Mouse (Mus musculus) adrenal gland, adult (tissue): ENCODE results near the gene E2f6.

ENCODE experiments used
- DNase-seq, 2 experiments: peaks; one replicate each; pipeline ENCODE4 v3.0.0; 2022 to 2023; ENCODE audit warnings: low spot score in 1 of 2; ENCODE audit not compliant: inconsistent age in 2 of 2

Gene E2f6

GRCm38 (mm10) chr12:16810525-16811431 lies at the start of gene E2f6:
E2f6 (plus strand) TSS chr12:16810963.
- DNase-seq, result peak; percentile 87 to 96

DNA sequence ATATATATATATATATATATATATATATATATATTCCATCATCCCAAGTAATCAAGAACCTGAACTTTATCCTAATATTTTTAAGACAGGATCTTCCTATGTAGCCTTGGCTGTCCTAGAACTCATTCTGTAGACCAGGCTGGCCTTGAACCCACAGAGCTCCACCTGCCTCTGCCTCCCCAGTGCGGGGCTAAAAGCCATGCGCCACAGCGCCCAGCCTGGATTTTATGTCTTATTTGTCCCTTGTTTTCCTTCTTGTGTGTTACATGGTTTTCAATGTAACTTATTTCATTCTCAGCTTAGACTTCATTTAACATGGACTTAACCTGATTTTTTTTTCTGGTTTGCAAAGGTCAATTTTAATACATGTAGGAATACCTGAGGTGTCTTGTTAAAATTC lies 49.3 kb upstream of the E2f6 start:
- no peak for DNase-seq

- DNase-seq, result peak in 1 of 2 experiments; percentile 60
Observed at GRCm38 (mm10) chr12:16763649-16764422, 46.9 kb upstream of the E2f6 start.

DNA sequence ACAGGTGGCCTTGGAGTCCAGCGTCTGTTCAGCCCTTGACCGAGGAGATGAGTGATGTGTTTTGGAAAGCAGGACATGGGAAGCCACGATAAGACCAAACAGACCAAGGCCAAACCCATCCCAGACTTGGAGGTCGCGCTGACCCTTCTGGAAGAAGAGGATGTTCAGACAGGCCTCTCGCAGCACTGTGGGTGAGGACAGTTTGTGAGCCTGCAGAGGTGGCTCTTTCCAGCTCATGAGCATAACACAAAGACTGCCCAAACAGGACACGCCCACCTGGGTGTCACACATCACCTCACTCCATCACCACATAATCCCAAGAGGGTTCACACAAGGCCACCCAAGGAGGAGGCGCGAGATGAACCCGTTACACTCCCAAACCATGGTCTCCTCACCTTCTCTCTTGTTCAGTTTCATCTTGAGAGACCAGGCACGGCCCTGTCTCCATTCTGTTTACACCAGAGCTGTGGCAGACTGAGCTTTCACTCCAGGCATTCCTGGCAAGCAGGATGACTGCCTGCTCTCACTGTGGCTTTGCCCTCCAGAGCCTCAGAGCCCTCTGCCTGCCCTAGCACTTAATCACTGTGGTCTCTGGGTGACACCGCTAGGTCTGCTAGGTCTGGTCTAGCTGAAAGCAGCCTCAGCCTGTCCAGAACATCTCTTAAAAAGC lies 45.9 kb upstream of the E2f6 start:
- peak; percentile 92 to 94 for DNase-seq

DNA sequence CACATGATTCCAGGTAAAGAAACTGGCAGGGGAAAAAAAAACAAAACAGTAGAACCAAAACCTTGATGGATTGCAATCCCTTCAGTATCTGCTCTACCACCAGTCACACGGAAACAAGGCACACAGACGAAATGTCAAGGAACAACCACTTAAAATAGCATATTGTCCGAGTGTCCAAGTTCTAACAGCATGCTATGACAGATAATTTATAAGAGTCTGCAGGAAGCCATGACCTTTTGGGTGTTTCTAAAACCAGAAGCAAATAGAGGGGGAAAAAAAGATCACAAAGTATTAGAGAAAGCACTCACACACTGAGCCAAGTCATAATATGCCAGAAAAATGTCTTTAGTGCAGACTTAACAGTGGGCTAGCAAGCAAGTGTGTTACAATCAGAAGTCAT lies 42.5 kb upstream of the E2f6 start:
- peak in 1 of 2 experiments; percentile 80 for DNase-seq

GRCm38 (mm10) chr12:16768711-16769110 lies 42.1 kb upstream of the E2f6 start:
- DNase-seq, result peak in 1 of 2 experiments; percentile 63

- DNase-seq, result peak in 1 of 2 experiments; percentile 53
Observed at GRCm38 (mm10) chr12:16769601-16770165, 41.1 kb upstream of the E2f6 start.

DNA sequence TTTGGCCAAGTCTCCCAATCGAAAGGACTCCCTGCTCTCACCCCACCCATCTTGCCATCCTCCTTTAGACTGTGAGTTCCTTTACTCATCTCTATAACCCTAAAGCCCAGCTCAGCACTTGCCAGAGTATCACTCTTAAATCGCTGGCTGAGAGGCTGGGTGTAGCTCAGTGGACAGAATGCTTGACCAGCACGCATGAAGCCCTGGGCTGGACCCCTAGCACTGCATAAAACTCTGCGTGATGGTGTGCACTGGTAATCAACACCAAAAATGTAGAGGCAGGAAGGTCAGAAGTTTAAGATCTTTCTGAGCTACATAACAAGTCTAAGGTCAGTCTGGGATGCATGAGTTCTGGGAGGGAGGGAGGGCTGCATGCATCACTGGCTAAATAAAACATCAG lies 36.2 kb upstream of the E2f6 start:
- DNase-seq, result no peak

DNA sequence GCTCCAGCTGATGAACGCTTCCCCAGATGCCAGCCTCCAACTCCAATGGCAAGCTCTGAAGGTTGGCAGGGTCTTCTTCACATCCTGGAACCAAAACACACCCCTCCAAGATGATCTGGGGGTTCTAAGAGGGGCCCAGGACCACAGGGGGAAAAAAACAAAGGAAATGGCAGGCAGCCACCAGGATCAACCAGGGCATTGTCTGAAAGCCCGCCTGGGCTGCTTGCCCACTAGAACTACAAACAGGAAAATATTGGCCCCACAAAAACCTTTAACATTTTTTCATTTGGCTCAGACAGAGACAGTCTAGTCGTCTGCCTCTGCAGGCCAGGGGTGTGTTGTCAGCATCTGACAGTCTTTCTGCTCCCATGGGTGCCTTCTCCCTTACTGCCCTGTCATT lies 35.4 kb upstream of the E2f6 start:
- DNase-seq, result no peak

DNA sequence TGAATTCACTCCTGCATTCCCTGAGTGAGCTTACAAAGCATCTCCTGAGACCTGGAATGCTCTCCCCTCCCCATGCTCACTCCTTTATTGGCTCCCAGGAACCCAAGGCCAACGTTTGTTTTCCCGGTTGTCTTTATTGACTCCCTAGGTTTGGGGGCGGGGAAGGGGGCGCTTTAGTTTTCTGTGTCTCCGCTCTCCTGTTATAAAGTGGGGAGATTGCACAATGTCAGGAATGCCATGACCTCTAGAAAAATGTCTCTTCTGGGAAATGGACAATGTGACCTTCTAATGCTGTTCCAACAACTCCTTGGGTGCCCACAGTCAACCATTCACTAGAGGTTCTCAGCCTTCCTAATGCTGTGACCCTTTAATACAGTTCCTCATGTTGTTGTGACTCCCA lies 32.2 kb upstream of the E2f6 start:
- DNase-seq, result peak in 1 of 2 experiments; percentile 75

DNA sequence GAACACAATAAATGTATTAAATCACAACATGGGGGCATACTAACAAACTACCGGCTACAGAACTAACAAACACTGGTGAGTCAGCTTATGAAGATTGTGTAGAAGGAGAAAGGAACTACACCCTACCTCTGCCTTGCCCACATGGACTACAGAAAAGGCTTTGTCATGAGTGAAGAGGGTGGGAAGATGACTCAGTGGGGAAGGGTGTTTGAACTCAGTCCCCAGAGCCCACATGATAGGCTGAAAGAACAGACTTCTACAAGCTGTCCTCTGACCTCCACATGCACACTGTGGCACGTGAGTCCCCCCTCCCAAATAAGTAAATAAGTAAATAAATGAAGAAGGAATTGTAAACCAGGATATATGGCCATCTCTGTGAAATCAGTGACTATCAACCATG lies 31.6 kb upstream of the E2f6 start:
- peak in 1 of 2 experiments; percentile 63 for DNase-seq

DNA sequence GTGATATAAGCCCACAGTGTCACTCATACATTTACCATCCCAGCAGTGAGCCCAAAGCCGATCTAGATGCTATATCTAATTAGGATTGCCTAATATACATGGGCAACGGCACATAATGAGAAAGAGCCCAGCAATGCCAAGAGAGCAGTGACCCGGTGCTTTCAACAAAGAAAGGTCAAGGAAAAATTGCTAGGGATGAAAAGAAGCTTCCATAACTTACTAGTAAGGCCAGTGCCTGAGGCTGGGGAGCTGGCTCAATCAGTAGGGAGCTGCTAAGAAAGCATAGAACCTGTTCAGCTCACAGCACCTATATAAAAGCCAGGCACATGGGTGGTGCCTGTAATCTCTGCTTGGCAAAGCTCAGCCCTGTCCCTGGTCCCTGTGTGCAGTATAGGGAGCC lies 30.4 kb upstream of the E2f6 start:
- peak in 1 of 2 experiments; percentile 71 for DNase-seq

DNA sequence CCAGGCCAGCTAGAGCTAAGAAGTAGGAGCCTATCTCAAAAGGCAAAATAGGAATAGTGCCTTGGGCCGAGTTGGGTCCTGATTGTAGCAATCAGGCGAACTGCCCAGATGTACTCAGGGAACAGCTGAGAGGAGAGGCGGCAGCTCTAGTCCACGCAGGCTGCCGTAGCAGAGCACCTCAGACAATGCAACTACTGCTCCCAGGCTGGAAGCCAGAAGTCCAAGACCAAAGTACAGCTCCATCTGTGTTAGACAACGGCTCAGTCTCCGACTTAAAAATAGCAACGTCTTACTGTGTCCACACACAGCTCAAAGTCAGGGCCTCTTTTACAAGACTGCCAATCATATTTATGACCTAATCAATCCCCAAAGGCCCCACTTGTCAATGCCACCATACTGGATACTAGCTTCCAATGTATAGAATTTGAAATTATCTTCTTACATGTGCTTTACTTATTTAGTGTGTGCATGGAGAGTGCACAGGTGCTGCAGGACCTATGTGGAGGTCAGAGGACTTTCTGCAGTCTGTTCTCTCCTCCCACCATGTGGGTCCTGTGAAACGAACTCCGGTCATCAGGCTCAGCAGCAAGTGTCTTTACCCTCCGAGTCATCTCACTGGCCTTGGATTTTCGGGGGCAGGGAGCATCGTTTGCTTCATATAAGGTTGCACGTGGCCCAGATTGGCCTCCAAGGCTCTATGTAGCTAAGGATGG lies 29.6 kb upstream of the E2f6 start:
- DNase-seq, result peak in 1 of 2 experiments; percentile 66

GRCm38 (mm10) chr12:16788600-16788999 lies 22.2 kb upstream of the E2f6 start:
- peak; percentile 66 to 79 for DNase-seq

GRCm38 (mm10) chr12:16789199-16789598 lies 21.6 kb upstream of the E2f6 start:
- DNase-seq, result peak in 1 of 2 experiments; percentile 38

GRCm38 (mm10) chr12:16789756-16790155 lies 21.0 kb upstream of the E2f6 start:
- peak in 1 of 2 experiments; percentile 59 for DNase-seq

DNA sequence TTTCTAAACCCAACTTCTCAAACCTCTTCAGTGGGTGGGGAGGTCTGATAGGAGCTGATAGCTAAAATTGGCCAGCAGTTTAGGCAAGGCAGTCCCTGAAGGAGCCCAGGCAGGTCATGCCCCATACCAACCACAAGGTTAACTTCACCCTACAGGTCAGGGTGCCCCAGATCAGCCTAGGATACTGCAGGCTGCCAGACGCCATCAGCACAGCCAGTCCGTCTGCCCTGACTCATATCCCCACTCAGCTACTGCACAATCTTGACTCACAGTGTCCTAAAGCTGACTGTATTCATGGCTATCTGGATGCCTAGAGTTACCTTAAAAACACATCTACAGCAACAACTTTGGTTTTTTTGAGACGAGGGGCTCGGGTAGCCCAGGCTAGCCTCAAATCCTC lies 20.3 kb upstream of the E2f6 start:
- peak; percentile 75 to 85 for DNase-seq

GRCm38 (mm10) chr12:16793371-16793770 lies 17.4 kb upstream of the E2f6 start:
- no peak for DNase-seq

DNA sequence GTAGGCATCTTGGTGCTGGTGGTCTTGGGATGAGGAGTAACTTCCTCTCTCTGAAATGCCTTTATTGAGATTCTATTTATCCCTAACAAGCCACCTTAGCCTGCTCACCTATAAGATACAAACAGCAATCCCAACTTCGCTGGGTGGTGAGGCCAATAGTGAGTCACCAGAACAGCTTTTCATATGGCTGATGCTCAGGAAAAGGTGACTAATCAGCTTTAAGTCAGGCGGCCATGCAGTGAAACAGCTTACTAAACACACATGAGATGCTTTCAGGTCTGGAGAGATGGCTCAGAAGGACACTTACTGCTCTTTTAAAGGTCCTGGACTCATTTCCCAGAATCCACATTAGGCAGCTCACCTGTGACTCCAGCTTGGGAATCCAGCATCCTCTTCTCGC lies 15.0 kb upstream of the E2f6 start:
- DNase-seq, result peak in 1 of 2 experiments; percentile 36

GRCm38 (mm10) chr12:16798894-16799293 lies 11.9 kb upstream of the E2f6 start:
- peak in 1 of 2 experiments; percentile 75 for DNase-seq
